Mouse (Mus musculus): ENCODE measurements around the gene Bmpr1a. TPM values are rescaled to one million over a fixed set of nuclear protein-coding genes. Genes with fewer than 3 reads are reported as not detected.

The Bmpr1a gene
- polyA plus RNA-seq, 1 experiment, result 3.3 TPM

- Histone ChIP-seq H3K4me3 (ENCODE audit: low read depth, low read length) (peak overlapping the region; percentile 62), H3K27ac (ENCODE audit: insufficient read depth, low read depth, low read length) (peak overlapping the region; percentile 92), H3K36me3 (ENCODE audit: control insufficient read depth, insufficient read depth, low read length) (no peaks in the 10 kb centered on the region), H3K27me3 (ENCODE audit: control insufficient read depth, insufficient read depth, low read length) (no peaks in the 10 kb centered on the region), H3K4me1 (ENCODE audit: control insufficient read depth, insufficient read depth, insufficient read length, low read length) (peaks cover 16% of the 10 kb centered on the region; the same call in 1 of the 2 replicates)
- TF ChIP-seq CTCF (IDR thresholded peaks at IDR 0.05; ENCODE audit: extremely low read depth, insufficient read length, insufficient replicate concordance, low read depth, low read length), result peak; percentile 69; the same call in 1 of the 2 replicates
- TF ChIP-seq POLR2A (IDR thresholded peaks at IDR 0.05; ENCODE audit: low read depth, low read length), result no peak
- 45% methylated on average over 18 of the region's 18 CpGs for WGBS
These were observed 140.3 kb downstream of the Bmpr1a start for GRCm38 (mm10) chr14:34362726-34363445.

DNA sequence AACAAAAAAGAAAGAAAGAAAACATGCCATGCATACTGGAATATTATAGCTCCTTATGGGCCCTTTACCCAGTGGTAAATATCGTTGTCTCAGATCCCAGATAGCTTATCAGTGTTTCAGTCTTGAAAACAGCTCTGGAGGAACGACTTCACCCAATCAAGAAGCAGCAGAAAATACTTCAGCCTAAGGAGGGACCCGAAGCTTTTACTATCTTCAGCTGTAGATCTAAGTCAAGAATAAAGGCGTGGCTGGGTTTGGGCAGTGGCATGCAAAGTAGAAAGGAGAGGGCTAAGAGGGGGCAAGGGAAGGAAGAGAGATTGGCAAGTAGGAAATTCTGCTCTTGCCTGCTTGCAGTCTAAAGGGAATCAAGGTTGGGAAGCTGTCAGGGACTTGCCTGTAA lies 141.0 kb downstream of the Bmpr1a start:
- Histone ChIP-seq H3K36me3 (ENCODE audit: control insufficient read depth, insufficient read depth, low read length) (no peaks in the 10 kb centered on the region), H3K4me3 (ENCODE audit: low read depth, low read length) (no peak overlapping the region), H3K27me3 (ENCODE audit: control insufficient read depth, insufficient read depth, low read length) (no peaks in the 10 kb centered on the region), H3K4me1 (ENCODE audit: control insufficient read depth, insufficient read depth, insufficient read length, low read length) (peaks cover 16% of the 10 kb centered on the region; the same call in 1 of the 2 replicates), H3K27ac (ENCODE audit: insufficient read depth, low read depth, low read length) (no peak overlapping the region)
- TF ChIP-seq CTCF (IDR thresholded peaks at IDR 0.05; ENCODE audit: extremely low read depth, insufficient read length, insufficient replicate concordance, low read depth, low read length) (no peak), POLR2A (IDR thresholded peaks at IDR 0.05; ENCODE audit: low read depth, low read length) (no peak)
- WGBS, result 28% methylated on average over 4 of the region's 4 CpGs

Other genes starting within 250 kb of the Bmpr1a start
- 0.19 and 0.79 TPM in 2 replicates for gene Shld2, start 192.8 kb downstream of the Bmpr1a start, polyA plus RNA-seq (2012; rRNA removed)
- gene Glud1, start 192.6 kb downstream of the Bmpr1a start, polyA plus RNA-seq (2012; rRNA removed), result 33.8 and 223 TPM in 2 replicates
- gene Fam25c, start 147.9 kb downstream of the Bmpr1a start, polyA plus RNA-seq (2012; rRNA removed), result not detected in 2 replicates
- gene Sncg, start 128.6 kb downstream of the Bmpr1a start, polyA plus RNA-seq (2012; rRNA removed), result 4.4 and 4.8 TPM in 2 replicates
- 3.5 and 5.5 TPM in 2 replicates for gene Mmrn2, start 127.9 kb downstream of the Bmpr1a start, polyA plus RNA-seq (2012; rRNA removed)
- gene 9230112D13Rik, start 19.5 kb upstream of the Bmpr1a start, polyA plus RNA-seq (2012; rRNA removed), result not detected in 2 replicates
- gene Ldb3, start 85.3 kb upstream of the Bmpr1a start, polyA plus RNA-seq (2012; rRNA removed), result 29.9 and 102 TPM in 2 replicates
- not detected in 2 replicates for gene Opn4, start 96.8 kb upstream of the Bmpr1a start, polyA plus RNA-seq (2012; rRNA removed)
- 2.1 and 6.0 TPM in 2 replicates for gene Wapl, start 170.6 kb upstream of the Bmpr1a start, polyA plus RNA-seq (2012; rRNA removed)

Data from small intestine, adult 2 months (tissue).